17 mouse cellular contexts compared by ENCODE assay signal in the genomic region with DNA sequence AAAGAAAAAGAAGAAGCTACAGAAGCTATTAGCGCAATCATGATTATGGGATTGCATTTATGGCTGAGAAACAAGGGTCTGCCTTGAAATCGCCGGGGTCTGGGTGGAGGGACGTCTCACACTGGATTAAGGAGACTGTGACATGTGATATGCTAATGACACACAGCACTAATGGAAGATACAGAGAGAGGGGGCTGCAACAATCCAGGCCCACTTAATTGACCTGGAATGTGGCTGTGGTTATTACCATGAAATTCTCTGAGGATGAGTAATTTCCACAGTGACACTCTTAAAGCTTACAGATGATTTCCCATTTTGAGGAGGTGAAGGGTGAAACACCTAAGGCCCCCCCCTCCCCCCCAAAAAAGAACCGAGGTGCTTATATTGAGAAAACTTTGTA.
A peak's percentile ranks its signal among the peaks of the same experiment; 100 is the strongest.
DNase-seq lines count a peak whose midpoint lies in the region; TF ChIP-seq lines count a peak whose summit lies in the region.
"Had no signal": no experiment of that assay in that cellular context is flagged by ENCODE, and none has a peak within 500 bp of the region (broad histone marks: within the 10 kb centered on the region; RNA-seq: fewer than 3 reads in every experiment).

No protein-coding gene starts in this region.

- TF ChIP-seq POLR2A in brain, embryonic 14.5 days (IDR thresholded peaks at IDR 0.05; ENCODE audit: borderline replicate concordance, extremely low read depth, insufficient read depth, insufficient read length, poor library complexity, severe bottlenecking): no peak

- no peak for TF ChIP-seq CTCF in brain, embryonic 14.5 days (IDR thresholded peaks at IDR 0.05; ENCODE audit: borderline replicate concordance, extremely low read depth, insufficient read depth, insufficient read length)

- peak; percentile 23 for DNase-seq in embryo, embryonic 10 days (ENCODE audit: low spot score)
- no peak for DNase-seq in embryo, embryonic 10.5 days (ENCODE audit: low spot score)
- DNase-seq in 3T3-L1 (ENCODE audit: low read depth, low spot score): peak; percentile 56
- peak; percentile 30 for DNase-seq in brain, embryonic 14.5 days (ENCODE audit: low read depth)
- DNase-seq in retina, postnatal 1 day: peak; percentile 34
- DNase-seq in spleen, postnatal 36 days (ENCODE audit: low spot score in 2 of 2): no peak
- no peak for DNase-seq in cerebellum, postnatal 10 days
- DNase-seq: adrenal gland, adult 2 months; adrenal gland, postnatal 36 days; cerebellum, adult 11-12 months; cerebellum, adult 9-10 months; cerebellum, postnatal 36 days; embryo, embryonic 11 days; gastrocnemius, adult 2 months; gastrocnemius, postnatal 25 days; heart, adult 11 months; heart, postnatal 36 days had no signal

Comparison
In these comparisons a context has a peak if more than half of its experiments do, and no peak if none do; other contexts are left out.
1. DNase-seq: peak in embryo, embryonic 10 days (single experiment), 3T3-L1 (single experiment), brain, embryonic 14.5 days (single experiment) and retina, postnatal 1 day (single experiment); none in embryo, embryonic 10.5 days (single experiment), spleen, postnatal 36 days (0 of 2) and cerebellum, postnatal 10 days (0 of 2).